Mouse (Mus musculus): ENCODE results near the gene Gm8764. TPM values are rescaled to one million over a fixed set of nuclear protein-coding genes. Genes with fewer than 3 reads are reported as not detected.

The Gm8764 gene
- polyA plus RNA-seq, 1 experiment from 2014 or later: not detected

Other genes with a start within 250 kb of the Gm8764 start
- not detected in 2 replicates for gene Gm21293, start 17.0 kb upstream of the Gm8764 start, polyA plus RNA-seq (2016; fragmentation: Nextera tagmentation; extraction: Ambion mirVana)
- gene Gm6763, start 8.5 kb upstream of the Gm8764 start, polyA plus RNA-seq (2016; fragmentation: Nextera tagmentation; extraction: Ambion mirVana): not detected in 2 replicates
- gene Gm21304, start 8.5 kb downstream of the Gm8764 start, polyA plus RNA-seq (2016; fragmentation: Nextera tagmentation; extraction: Ambion mirVana): not detected in 2 replicates
- gene Gm21312, start 17.0 kb downstream of the Gm8764 start, polyA plus RNA-seq (2016; fragmentation: Nextera tagmentation; extraction: Ambion mirVana): not detected in 2 replicates
- gene Gm20765, start 25.5 kb downstream of the Gm8764 start, polyA plus RNA-seq (2016; fragmentation: Nextera tagmentation; extraction: Ambion mirVana): not detected in 2 replicates
- not detected in 2 replicates for gene Gm4340, start 34.0 kb downstream of the Gm8764 start, polyA plus RNA-seq (2016; fragmentation: Nextera tagmentation; extraction: Ambion mirVana)

Measured in limb, embryonic 10.5 days (tissue).